Mouse (Mus musculus): ENCODE measurements around the gene Lamc2. TPM values are rescaled to one million over a fixed set of nuclear protein-coding genes. Genes with fewer than 3 reads are reported as not detected.

Gene Lamc2
- polyA plus RNA-seq, 1 experiment from 2014 or later, result 71.8 TPM

- Histone ChIP-seq H3K9me3 (ENCODE audit: control insufficient read depth, low read length) (no peaks in the 10 kb centered on the region), H3K4me2 (ENCODE audit: low read depth, low read length) (no peak overlapping the region), H3K27ac (ENCODE audit: low read length) (no peak overlapping the region), H3K4me1 (replicated peaks; ENCODE audit: control insufficient read depth, insufficient read depth, low read length) (no peaks in the 10 kb centered on the region), H3K36me3 (ENCODE audit: control insufficient read depth, insufficient read depth, low read length) (no peaks in the 10 kb centered on the region), H3K27me3 (ENCODE audit: control insufficient read depth, insufficient read depth, low read depth, low read length) (no peaks in the 10 kb centered on the region), H3K9ac (ENCODE audit: low read length) (no peak overlapping the region), H3K4me3 (ENCODE audit: low read length) (no peak overlapping the region)
- no peak for ATAC-seq (ENCODE audit: low read depth)
- WGBS, result 50% methylated on average over 3 of the region's 3 CpGs
These were observed 22.4 kb downstream of the Lamc2 start for GRCm38 (mm10) chr1:153163831-153164230.

- 93% methylated on average over 4 of the region's 4 CpGs for WGBS
- no peak overlapping the region for H3K9ac ChIP-seq (ENCODE audit: low read length)
- H3K9me3 ChIP-seq (ENCODE audit: control insufficient read depth, low read length), result no peaks in the 10 kb centered on the region
- H3K4me2 ChIP-seq (ENCODE audit: low read depth, low read length), result no peak overlapping the region
- no peaks in the 10 kb centered on the region for H3K27me3 ChIP-seq (ENCODE audit: control insufficient read depth, insufficient read depth, low read depth, low read length)
- ATAC-seq (ENCODE audit: low read depth), result no peak
- H3K27ac ChIP-seq (ENCODE audit: low read length), result no peak overlapping the region
- no peaks in the 10 kb centered on the region for H3K36me3 ChIP-seq (ENCODE audit: control insufficient read depth, insufficient read depth, low read length)
- no peak overlapping the region for H3K4me3 ChIP-seq (ENCODE audit: low read length)
- no peaks in the 10 kb centered on the region for H3K4me1 ChIP-seq (replicated peaks; ENCODE audit: control insufficient read depth, insufficient read depth, low read length)
These were observed 27.1 kb downstream of the Lamc2 start for GRCm38 (mm10) chr1:153159137-153159536.

GRCm38 (mm10) chr1:153157021-153157623 lies 29.1 kb downstream of the Lamc2 start:
- ATAC-seq (ENCODE audit: low read depth), result no peak
- Histone ChIP-seq H3K9me3 (ENCODE audit: control insufficient read depth, low read length) (no peaks in the 10 kb centered on the region), H3K27me3 (ENCODE audit: control insufficient read depth, insufficient read depth, low read depth, low read length) (no peaks in the 10 kb centered on the region), H3K9ac (ENCODE audit: low read length) (no peak overlapping the region), H3K4me1 (replicated peaks; ENCODE audit: control insufficient read depth, insufficient read depth, low read length) (peaks cover 8% of the 10 kb centered on the region), H3K4me2 (ENCODE audit: low read depth, low read length) (no peak overlapping the region), H3K27ac (ENCODE audit: low read length) (no peak overlapping the region), H3K4me3 (ENCODE audit: low read length) (no peak overlapping the region), H3K36me3 (ENCODE audit: control insufficient read depth, insufficient read depth, low read length) (no peaks in the 10 kb centered on the region)
- WGBS, result 63% methylated on average over 5 of the region's 5 CpGs

- Histone ChIP-seq H3K27me3 (ENCODE audit: control insufficient read depth, insufficient read depth, low read depth, low read length) (no peaks in the 10 kb centered on the region), H3K4me2 (ENCODE audit: low read depth, low read length) (no peak overlapping the region), H3K4me3 (ENCODE audit: low read length) (no peak overlapping the region), H3K36me3 (ENCODE audit: control insufficient read depth, insufficient read depth, low read length) (peaks cover 2% of the 10 kb centered on the region; the same call in 1 of the 2 replicates), H3K9ac (ENCODE audit: low read length) (no peak overlapping the region), H3K9me3 (ENCODE audit: control insufficient read depth, low read length) (no peaks in the 10 kb centered on the region), H3K27ac (ENCODE audit: low read length) (no peak overlapping the region), H3K4me1 (replicated peaks; ENCODE audit: control insufficient read depth, insufficient read depth, low read length) (peaks cover 11% of the 10 kb centered on the region)
- WGBS, result 65% methylated on average over 8 of the region's 8 CpGs
- ATAC-seq (ENCODE audit: low read depth), result no peak
These were observed 30.9 kb downstream of the Lamc2 start for GRCm38 (mm10) chr1:153155364-153155763.

- peak; percentile 67 for ATAC-seq (ENCODE audit: low read depth)
- Histone ChIP-seq H3K4me1 (replicated peaks; ENCODE audit: control insufficient read depth, insufficient read depth, low read length) (peaks cover 11% of the 10 kb centered on the region), H3K36me3 (ENCODE audit: control insufficient read depth, insufficient read depth, low read length) (peaks cover 4% of the 10 kb centered on the region; the same call in 1 of the 2 replicates), H3K4me2 (ENCODE audit: low read depth, low read length) (no peak overlapping the region), H3K27me3 (ENCODE audit: control insufficient read depth, insufficient read depth, low read depth, low read length) (no peaks in the 10 kb centered on the region), H3K4me3 (ENCODE audit: low read length) (no peak overlapping the region), H3K27ac (ENCODE audit: low read length) (peak overlapping the region; percentile 27; the same call in 1 of the 2 replicates), H3K9me3 (ENCODE audit: control insufficient read depth, low read length) (no peaks in the 10 kb centered on the region), H3K9ac (ENCODE audit: low read length) (no peak overlapping the region)
- WGBS, result 46% methylated on average over 10 of the region's 10 CpGs
These were observed 32.6 kb downstream of the Lamc2 start for GRCm38 (mm10) chr1:153153619-153154137.

- H3K4me3 ChIP-seq (ENCODE audit: low read length), result no peak overlapping the region
- H3K36me3 ChIP-seq (ENCODE audit: control insufficient read depth, insufficient read depth, low read length), result peaks cover 4% of the 10 kb centered on the region
- H3K27ac ChIP-seq (ENCODE audit: low read length), result peak overlapping the region; percentile 33; the same call in 1 of the 2 replicates
- ATAC-seq (ENCODE audit: low read depth), result 0 out of 2 replicates have a peak, but pooled peaks have one; percentile 29
- peaks cover 11% of the 10 kb centered on the region for H3K4me1 ChIP-seq (replicated peaks; ENCODE audit: control insufficient read depth, insufficient read depth, low read length)
- H3K27me3 ChIP-seq (ENCODE audit: control insufficient read depth, insufficient read depth, low read depth, low read length), result no peaks in the 10 kb centered on the region
- no peaks in the 10 kb centered on the region for H3K9me3 ChIP-seq (ENCODE audit: control insufficient read depth, low read length)
- no peak overlapping the region for H3K4me2 ChIP-seq (ENCODE audit: low read depth, low read length)
- whole genome bisulfite sequencing, result 58% methylated on average over 7 of the region's 7 CpGs
- H3K9ac ChIP-seq (ENCODE audit: low read length), result no peak overlapping the region
These were observed 33.7 kb downstream of the Lamc2 start for GRCm38 (mm10) chr1:153152594-153152993.

GRCm38 (mm10) chr1:153145791-153146190 lies 40.5 kb downstream of the Lamc2 start:
- H3K9me3 ChIP-seq (ENCODE audit: control insufficient read depth, low read length), result no peaks in the 10 kb centered on the region
- no peak overlapping the region for H3K4me3 ChIP-seq (ENCODE audit: low read length)
- 46% methylated on average over 5 of the region's 5 CpGs for WGBS
- no peak overlapping the region for H3K4me2 ChIP-seq (ENCODE audit: low read depth, low read length)
- H3K27ac ChIP-seq (ENCODE audit: low read length), result no peak overlapping the region
- peaks cover 7% of the 10 kb centered on the region for H3K4me1 ChIP-seq (replicated peaks; ENCODE audit: control insufficient read depth, insufficient read depth, low read length)
- H3K27me3 ChIP-seq (ENCODE audit: control insufficient read depth, insufficient read depth, low read depth, low read length), result no peaks in the 10 kb centered on the region
- peaks cover 6% of the 10 kb centered on the region for H3K36me3 ChIP-seq (ENCODE audit: control insufficient read depth, insufficient read depth, low read length)
- no peak overlapping the region for H3K9ac ChIP-seq (ENCODE audit: low read length)
- ATAC-seq (ENCODE audit: low read depth), result no peak

- 54% methylated on average over 11 of the region's 11 CpGs for WGBS
- Histone ChIP-seq H3K4me2 (ENCODE audit: low read depth, low read length) (no peak overlapping the region), H3K9ac (ENCODE audit: low read length) (no peak overlapping the region), H3K4me1 (replicated peaks; ENCODE audit: control insufficient read depth, insufficient read depth, low read length) (peaks cover 20% of the 10 kb centered on the region), H3K36me3 (ENCODE audit: control insufficient read depth, insufficient read depth, low read length) (peaks cover 2% of the 10 kb centered on the region; the same call in 1 of the 2 replicates), H3K27me3 (ENCODE audit: control insufficient read depth, insufficient read depth, low read depth, low read length) (no peaks in the 10 kb centered on the region), H3K9me3 (ENCODE audit: control insufficient read depth, low read length) (no peaks in the 10 kb centered on the region), H3K27ac (ENCODE audit: low read length) (no peak overlapping the region), H3K4me3 (ENCODE audit: low read length) (no peak overlapping the region)
- no peak for ATAC-seq (ENCODE audit: low read depth)
These were observed 42.2 kb downstream of the Lamc2 start for GRCm38 (mm10) chr1:153144021-153144420.

- Histone ChIP-seq H3K4me2 (ENCODE audit: low read depth, low read length) (no peak overlapping the region), H3K4me1 (replicated peaks; ENCODE audit: control insufficient read depth, insufficient read depth, low read length) (peaks cover 22% of the 10 kb centered on the region), H3K4me3 (ENCODE audit: low read length) (no peak overlapping the region), H3K9me3 (ENCODE audit: control insufficient read depth, low read length) (no peaks in the 10 kb centered on the region), H3K36me3 (ENCODE audit: control insufficient read depth, insufficient read depth, low read length) (no peaks in the 10 kb centered on the region), H3K27ac (ENCODE audit: low read length) (peak overlapping the region; percentile 90), H3K9ac (ENCODE audit: low read length) (0 out of 2 replicates have a peak overlapping the region, but pooled peaks have one; percentile 23), H3K27me3 (ENCODE audit: control insufficient read depth, insufficient read depth, low read depth, low read length) (no peaks in the 10 kb centered on the region)
- peak; percentile 93 for ATAC-seq (ENCODE audit: low read depth)
- WGBS, result 15% methylated on average over 8 of the region's 8 CpGs
These were observed 45.5 kb downstream of the Lamc2 start for GRCm38 (mm10) chr1:153140747-153141228.

All from lung, embryonic 16.5 days (tissue).